Mouse (Mus musculus) kidney, postnatal 10 days (tissue): ENCODE data around the gene Defb11.
A peak's percentile ranks its signal among the peaks of the same experiment; 100 is the strongest.
"Not testable (repeated sequence)": the region's sequence is repeated elsewhere in the genome, so short reads cannot be mapped to it uniquely, and the experiment has no call there.

Experiments used
- DNase-seq: peaks from one replicate; pipeline ENCODE4 v3.0.0; 2021; ENCODE audit warnings: mixed read lengths

The Defb11 gene

DNA sequence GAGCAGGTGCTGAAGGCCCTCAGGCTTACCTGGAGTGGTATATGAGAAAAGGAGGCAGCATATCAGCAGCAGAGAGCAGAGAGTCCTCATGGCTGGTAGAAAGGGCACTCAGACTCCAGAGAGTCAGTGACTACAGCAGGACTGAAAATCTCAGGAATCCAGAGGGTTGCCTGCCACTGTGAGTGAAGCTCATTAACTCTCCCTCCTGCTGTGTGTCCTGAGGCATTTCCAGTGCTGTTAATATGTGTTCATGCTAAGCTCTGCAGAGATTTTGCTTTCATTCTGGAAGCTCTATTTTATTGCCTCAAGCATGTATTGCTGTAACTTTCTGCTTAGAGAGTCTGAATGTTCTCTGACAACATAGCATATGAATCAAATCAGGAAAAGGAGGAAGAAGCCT is at the start of gene Defb11:
Defb11 (minus strand) TSS at position 123 of the 400 bp plus-strand sequence.
- peak; percentile 6 for DNase-seq

DNA sequence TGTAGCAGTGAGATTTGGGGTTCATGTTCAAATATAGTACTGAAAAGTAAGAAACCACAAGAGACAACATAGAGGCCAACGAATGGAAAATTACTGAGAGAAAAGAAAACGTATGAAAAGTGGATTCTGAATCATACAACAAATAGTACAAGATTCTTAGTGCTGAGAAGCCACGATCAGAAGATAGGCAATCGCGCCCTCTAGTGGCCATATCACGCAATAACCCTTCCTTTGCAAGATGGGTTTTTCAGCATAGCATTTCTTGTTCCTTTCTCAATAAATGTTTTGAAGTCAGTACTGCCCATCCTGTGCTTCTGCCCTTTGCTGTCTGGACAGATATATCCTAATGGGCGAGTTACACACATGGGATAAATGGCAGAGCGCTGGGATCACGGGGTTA is 49.1 kb upstream of the Defb11 start:
- peak; percentile 70 for DNase-seq

DNA sequence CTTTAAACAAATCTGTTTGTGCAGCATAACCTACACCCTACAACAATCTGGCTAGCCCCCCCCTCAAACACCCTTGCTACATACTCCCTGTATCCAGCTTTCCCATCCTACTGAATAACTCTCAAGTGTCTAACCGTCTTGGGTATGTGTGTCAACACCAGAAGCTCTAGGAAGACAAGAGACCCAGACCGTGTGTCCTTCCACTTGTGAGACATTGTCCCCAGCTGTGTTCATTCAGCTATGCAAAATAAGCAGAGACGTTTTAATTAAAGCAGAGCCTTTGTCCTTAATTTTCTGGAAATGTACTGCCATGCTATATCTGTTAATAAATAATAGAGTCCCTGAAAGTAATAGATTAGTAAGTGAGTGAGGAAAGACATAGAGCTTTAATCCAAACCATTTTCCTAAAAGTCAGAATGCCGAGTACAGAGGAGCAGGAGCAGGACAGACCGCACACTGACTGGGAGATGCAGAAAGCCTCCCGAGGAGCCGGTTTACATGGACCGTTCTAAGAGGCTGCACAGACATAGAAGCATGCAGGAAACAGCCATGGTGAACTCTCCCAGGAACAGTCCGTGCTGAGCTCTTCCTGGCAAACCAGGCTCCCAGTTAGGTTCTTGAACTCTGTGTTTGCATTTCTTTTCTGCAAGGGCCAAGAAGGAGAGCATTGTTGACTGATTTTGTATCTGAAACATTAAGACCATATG is 41.3 kb upstream of the Defb11 start:
- DNase-seq: peak; percentile 5

DNA sequence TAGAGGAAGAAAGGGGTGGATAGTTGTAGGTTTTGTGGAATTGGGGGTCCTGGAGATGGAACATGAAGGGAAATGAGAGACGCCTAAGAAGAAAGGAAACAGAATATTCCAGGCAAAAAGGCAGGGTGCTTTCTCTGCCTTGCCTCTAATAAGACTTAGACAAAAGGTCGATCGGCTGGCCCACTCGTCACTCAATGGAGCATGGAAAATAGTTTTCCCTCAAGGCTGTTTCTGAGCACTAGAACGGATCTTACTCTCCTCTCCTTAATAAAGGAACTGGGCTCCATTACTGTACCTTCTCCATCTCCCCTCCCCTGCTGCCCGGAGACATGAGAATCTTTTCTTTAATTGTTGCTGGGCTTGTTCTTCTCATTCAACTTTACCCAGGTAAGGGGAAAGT is 40.2 kb upstream of the Defb11 start, which contains the start of gene Defb13:
Defb13 (plus strand) TSS at position 301 of the 400 bp plus-strand sequence.
- DNase-seq: no peak

DNA sequence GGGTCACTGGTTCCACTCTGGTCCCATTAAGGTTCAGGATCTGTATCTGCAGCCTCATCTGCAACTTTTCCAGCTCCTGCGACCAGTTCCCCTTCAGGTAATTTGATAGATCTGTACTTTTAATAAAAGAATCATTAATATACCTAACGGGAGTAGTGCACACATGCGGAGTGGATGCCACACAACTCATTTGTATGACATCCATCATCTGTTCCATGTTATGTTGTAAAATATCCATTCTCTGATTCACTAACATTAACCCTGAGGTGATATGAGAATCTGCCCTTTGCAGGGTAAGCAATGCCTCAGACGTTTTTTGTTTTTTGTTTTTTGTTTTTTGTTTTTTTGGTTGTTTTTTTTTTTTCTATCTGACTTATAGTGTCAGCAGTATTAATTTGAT is 31.8 kb upstream of the Defb11 start, which contains the start of gene Defb35:
Defb35 (plus strand) TSS at position 301 of the 400 bp plus-strand sequence.
- not testable (repeated sequence) for DNase-seq

DNA sequence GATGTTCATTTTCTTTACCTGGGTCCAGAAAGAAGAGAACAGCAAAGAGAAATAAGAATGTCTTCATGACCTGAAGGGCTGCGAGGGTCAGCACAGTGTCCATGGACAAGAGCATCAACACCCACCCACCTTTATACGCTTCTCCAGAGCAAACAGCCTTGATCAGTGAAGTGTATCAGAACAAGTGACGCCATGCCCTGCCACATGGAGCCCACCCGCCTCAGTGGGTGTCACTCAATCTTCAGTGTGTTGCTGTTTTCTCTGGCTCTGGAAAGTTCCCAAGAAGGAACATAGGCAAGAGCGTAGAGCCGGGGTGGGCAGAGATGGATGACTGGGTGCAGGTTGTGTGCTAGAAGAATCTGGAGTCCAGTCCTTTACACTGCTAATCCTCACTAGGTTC is 26.4 kb upstream of the Defb11 start, which contains the start of gene Defb15:
Defb15 (minus strand) TSS at position 101 of the 400 bp plus-strand sequence.
- DNase-seq: no peak

DNA sequence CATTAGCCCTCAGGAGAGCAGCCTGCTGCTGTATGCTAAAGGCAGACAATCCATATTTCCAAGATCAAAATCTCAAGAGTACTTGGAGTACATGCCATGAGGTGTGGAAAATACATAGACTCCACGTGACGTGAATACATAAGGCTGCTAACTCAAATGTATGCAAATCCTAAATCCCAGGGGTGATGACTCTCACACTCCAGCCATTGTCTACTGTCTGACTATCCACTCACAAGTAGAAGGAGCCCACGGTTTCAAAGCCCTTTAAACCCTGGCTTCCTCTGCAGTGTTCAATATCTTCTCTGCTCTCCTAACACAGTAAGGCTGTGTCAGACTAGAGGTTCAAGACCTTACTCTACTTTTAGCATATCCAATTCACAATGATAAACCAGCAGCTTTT is 24.5 kb upstream of the Defb11 start:
- DNase-seq: not testable (repeated sequence)

DNA sequence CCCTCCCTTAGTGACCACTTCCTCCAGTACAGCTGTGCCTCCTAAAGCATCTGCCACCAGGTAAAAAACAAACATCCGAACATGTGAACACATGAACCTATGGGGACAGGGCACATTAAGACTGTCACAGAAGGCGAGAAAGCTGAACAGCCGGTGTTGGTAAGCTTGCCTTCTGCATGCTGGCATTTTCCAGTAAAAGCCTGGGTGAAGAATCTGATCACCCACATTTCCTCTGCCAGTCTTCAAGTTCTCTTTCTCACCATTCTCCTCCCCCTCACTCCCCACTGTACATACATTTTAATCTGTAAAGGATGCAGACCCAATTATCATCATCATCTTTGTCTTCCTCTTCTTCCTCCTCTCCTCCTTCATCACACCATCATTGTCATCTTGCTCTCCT is 9.4 kb upstream of the Defb11 start:
- no peak for DNase-seq

DNA sequence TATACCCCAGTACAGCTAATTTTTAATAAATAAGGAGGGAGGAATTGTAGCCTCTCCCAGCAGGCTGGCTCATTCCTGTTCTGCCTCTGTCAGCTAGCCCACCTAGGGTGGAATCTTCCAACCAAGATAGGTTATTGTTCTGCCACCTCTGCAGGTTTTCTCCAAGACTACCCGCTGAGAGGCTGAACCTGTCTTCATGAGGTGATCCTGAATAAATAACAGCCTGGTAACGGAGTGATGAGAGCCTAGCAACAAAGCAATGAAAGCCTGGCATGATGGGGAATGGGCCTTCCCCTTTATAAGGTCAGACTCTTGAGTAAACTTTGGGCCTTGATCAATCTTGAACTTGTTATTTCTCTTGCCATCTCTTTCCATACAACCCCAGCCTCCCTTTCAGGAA is 6.3 kb upstream of the Defb11 start:
- no peak for DNase-seq

DNA sequence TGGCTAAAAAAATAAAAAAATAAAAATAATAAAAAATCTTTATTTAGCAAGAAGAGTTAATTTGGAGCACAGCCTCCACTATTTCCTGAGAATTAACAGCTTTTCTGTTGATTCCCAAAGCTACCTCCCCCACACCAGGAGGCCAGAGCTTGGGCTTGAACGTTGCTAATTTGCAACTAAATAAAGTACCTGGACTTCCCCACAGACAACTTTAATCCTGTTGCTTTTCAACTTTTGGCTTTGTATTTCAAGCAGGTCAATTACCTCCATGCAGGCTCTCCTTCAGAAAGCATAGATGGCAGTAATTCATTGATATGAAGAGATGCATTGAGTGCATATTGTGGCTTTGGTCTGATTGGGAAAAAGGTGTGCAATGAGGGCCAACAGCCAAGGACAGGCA is 5.7 kb upstream of the Defb11 start:
- no peak for DNase-seq

DNA sequence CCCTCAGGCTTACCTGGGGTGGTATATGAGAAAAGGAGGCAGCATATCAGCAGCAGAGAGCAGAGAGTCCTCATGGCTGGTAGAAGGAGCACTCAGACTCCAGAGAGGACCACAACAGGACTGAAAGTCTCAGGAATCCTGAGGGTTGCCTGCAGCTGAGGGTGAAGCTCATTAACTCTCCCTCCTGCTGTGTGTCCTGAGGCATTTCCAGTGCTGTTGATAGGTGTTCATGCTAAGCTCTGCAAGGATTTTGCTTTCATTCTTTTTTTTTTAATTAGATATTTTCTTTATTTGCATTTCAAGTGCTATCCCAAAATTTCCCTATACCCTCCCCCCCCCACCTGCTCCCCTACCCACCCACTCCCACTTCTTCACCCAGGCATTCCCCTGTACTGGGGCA is 20.9 kb downstream of the Defb11 start, which contains the start of gene Defb9:
Defb9 (minus strand) TSS at position 101 of the 400 bp plus-strand sequence.
- not testable (repeated sequence) for DNase-seq

DNA sequence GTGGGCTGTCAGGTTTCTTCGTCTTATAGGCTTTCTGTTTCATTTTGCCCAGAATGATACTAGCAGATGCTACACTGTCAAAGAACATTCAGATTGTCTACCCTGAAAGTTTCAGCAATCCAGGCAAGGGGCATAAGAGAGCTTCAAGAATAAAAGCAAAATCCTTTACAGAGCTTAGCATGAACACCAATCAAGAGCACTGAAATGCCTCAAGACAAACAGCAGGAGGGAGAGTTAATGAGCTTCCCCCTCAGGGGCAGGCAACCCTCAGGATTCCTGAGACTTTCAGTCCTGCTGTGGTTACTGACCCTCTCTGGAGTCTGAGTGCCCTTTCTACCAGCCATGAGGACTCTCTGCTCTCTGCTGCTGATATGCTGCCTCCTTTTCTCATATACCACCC is 47.6 kb downstream of the Defb11 start, which contains the start of gene Defb10:
Defb10 (plus strand) TSS at position 316 of the 400 bp plus-strand sequence.
- DNase-seq: not testable (repeated sequence)
